Mouse (Mus musculus): Measurements from ENCODE around the gene Yipf3. TPM values are rescaled to one million over a fixed set of nuclear protein-coding genes. Genes with fewer than 3 reads are reported as not detected.

Gene Yipf3
- polyA plus RNA-seq, 1 experiment from 2014 or later: 71.5 TPM

GRCm38 (mm10) chr17:46242274-46242673 is 5.6 kb upstream of the Yipf3 start:
- 89% methylated on average over 13 of the region's 13 CpGs for WGBS
- no peak overlapping the region for H3K27ac ChIP-seq (replicated peaks)
- peaks cover 95% of the 10 kb centered on the region for H3K36me3 ChIP-seq
- H3K27me3 ChIP-seq (ENCODE audit: low read depth, poor library complexity, severe bottlenecking): no peaks in the 10 kb centered on the region
- H3K4me1 ChIP-seq: peaks cover 8% of the 10 kb centered on the region
- no peak overlapping the region for H3K4me3 ChIP-seq
- no peak for DNase-seq (ENCODE audit: low spot score)
- H3K9me3 ChIP-seq (replicated peaks): no peaks in the 10 kb centered on the region

GRCm38 (mm10) chr17:46242993-46243392 is 4.9 kb upstream of the Yipf3 start:
- no peak overlapping the region for H3K27ac ChIP-seq (replicated peaks)
- H3K9me3 ChIP-seq (replicated peaks): no peaks in the 10 kb centered on the region
- H3K36me3 ChIP-seq: peaks cover 88% of the 10 kb centered on the region
- no peak overlapping the region for H3K4me3 ChIP-seq
- 87% methylated on average over 4 of the region's 4 CpGs for WGBS
- H3K4me1 ChIP-seq: peaks cover 8% of the 10 kb centered on the region
- H3K27me3 ChIP-seq (ENCODE audit: low read depth, poor library complexity, severe bottlenecking): no peaks in the 10 kb centered on the region
- DNase-seq (ENCODE audit: low spot score): no peak

- no peak overlapping the region for H3K27ac ChIP-seq (replicated peaks)
- H3K36me3 ChIP-seq: peaks cover 82% of the 10 kb centered on the region
- WGBS: 84% methylated on average over 2 of the region's 2 CpGs
- H3K4me1 ChIP-seq: peaks cover 14% of the 10 kb centered on the region
- no peaks in the 10 kb centered on the region for H3K27me3 ChIP-seq (ENCODE audit: low read depth, poor library complexity, severe bottlenecking)
- H3K4me3 ChIP-seq: no peak overlapping the region
- no peak for DNase-seq (ENCODE audit: low spot score)
- H3K9me3 ChIP-seq (replicated peaks): no peaks in the 10 kb centered on the region
Measured at GRCm38 (mm10) chr17:46243624-46244023, 4.3 kb upstream of the Yipf3 start.

- DNase-seq (ENCODE audit: low spot score): no peak
- 91% methylated on average over 10 of the region's 10 CpGs for WGBS
- H3K4me3 ChIP-seq: no peak overlapping the region; the same call in 1 of the 2 replicates
- H3K27ac ChIP-seq (replicated peaks): no peak overlapping the region
- peaks cover 78% of the 10 kb centered on the region for H3K36me3 ChIP-seq
- peaks cover 23% of the 10 kb centered on the region for H3K4me1 ChIP-seq
- no peaks in the 10 kb centered on the region for H3K9me3 ChIP-seq (replicated peaks)
- H3K27me3 ChIP-seq (ENCODE audit: low read depth, poor library complexity, severe bottlenecking): no peaks in the 10 kb centered on the region
Measured at GRCm38 (mm10) chr17:46244579-46244978, 3.3 kb upstream of the Yipf3 start.

- peak overlapping the region; percentile 98 for H3K4me3 ChIP-seq
- H3K4me1 ChIP-seq: peaks cover 25% of the 10 kb centered on the region
- peak overlapping the region; percentile 95 for H3K27ac ChIP-seq (replicated peaks)
- peaks cover 75% of the 10 kb centered on the region for H3K36me3 ChIP-seq
- no peaks in the 10 kb centered on the region for H3K9me3 ChIP-seq (replicated peaks)
- no peak for DNase-seq (ENCODE audit: low spot score)
- no peaks in the 10 kb centered on the region for H3K27me3 ChIP-seq (ENCODE audit: low read depth, poor library complexity, severe bottlenecking)
- under 1% methylated on average over 37 of the region's 37 CpGs for WGBS
Measured at GRCm38 (mm10) chr17:46248189-46248522, 276 bp downstream of the Yipf3 start.

GRCm38 (mm10) chr17:46251174-46251573 is 3.3 kb downstream of the Yipf3 start:
- H3K9me3 ChIP-seq (replicated peaks): no peaks in the 10 kb centered on the region
- WGBS: 79% methylated on average over 7 of the region's 7 CpGs
- peaks cover 22% of the 10 kb centered on the region for H3K27me3 ChIP-seq (ENCODE audit: low read depth, poor library complexity, severe bottlenecking)
- H3K27ac ChIP-seq (replicated peaks): no peak overlapping the region
- no peak for DNase-seq (ENCODE audit: low spot score)
- H3K36me3 ChIP-seq: peaks cover 47% of the 10 kb centered on the region
- H3K4me1 ChIP-seq: peaks cover 51% of the 10 kb centered on the region
- 0 out of 2 replicates have a peak overlapping the region, but pooled peaks have one; percentile 1 for H3K4me3 ChIP-seq

- peaks cover 43% of the 10 kb centered on the region for H3K4me1 ChIP-seq
- peaks cover 22% of the 10 kb centered on the region for H3K27me3 ChIP-seq (ENCODE audit: low read depth, poor library complexity, severe bottlenecking)
- WGBS: 57% methylated on average over 14 of the region's 14 CpGs
- H3K27ac ChIP-seq (replicated peaks): peak overlapping the region; percentile 81; the same call in 1 of the 2 replicates
- peak; percentile 46 for DNase-seq (ENCODE audit: low spot score)
- H3K36me3 ChIP-seq: peaks cover 57% of the 10 kb centered on the region
- H3K4me3 ChIP-seq: peak overlapping the region; percentile 83
- H3K9me3 ChIP-seq (replicated peaks): no peaks in the 10 kb centered on the region
Measured at GRCm38 (mm10) chr17:46252571-46253451, 4.9 kb downstream of the Yipf3 start.

GRCm38 (mm10) chr17:46253452-46254084 is 5.7 kb downstream of the Yipf3 start, which contains the start of gene Lrrc73:
Gene Lrrc73, plus strand, starts transcription at chr17:46253531.
- Histone ChIP-seq H3K27ac (replicated peaks) (peak within 1 kb of the TSS; percentile 81), H3K36me3 (peaks cover 65% of the 10 kb centered on the region), H3K4me1 (peaks cover 37% of the 10 kb centered on the region), H3K9me3 (replicated peaks) (no peaks in the 10 kb centered on the region), H3K4me3 (peak within 1 kb of the TSS; percentile 83), H3K27me3 (ENCODE audit: low read depth, poor library complexity, severe bottlenecking) (peaks cover 22% of the 10 kb centered on the region)
- DNase-seq (ENCODE audit: low spot score): peak; percentile 93
- WGBS: 2% methylated on average over 48 of the region's 48 CpGs

- Histone ChIP-seq H3K27ac (replicated peaks) (peak overlapping the region; percentile 81), H3K4me3 (peak overlapping the region; percentile 83), H3K36me3 (peaks cover 69% of the 10 kb centered on the region), H3K4me1 (peaks cover 32% of the 10 kb centered on the region), H3K9me3 (replicated peaks) (no peaks in the 10 kb centered on the region), H3K27me3 (ENCODE audit: low read depth, poor library complexity, severe bottlenecking) (peaks cover 22% of the 10 kb centered on the region)
- no peak for DNase-seq (ENCODE audit: low spot score)
- WGBS: under 1% methylated on average over 52 of the region's 54 CpGs
Measured at GRCm38 (mm10) chr17:46254106-46254505, 6.2 kb downstream of the Yipf3 start.

- H3K27me3 ChIP-seq (ENCODE audit: low read depth, poor library complexity, severe bottlenecking): peaks cover 22% of the 10 kb centered on the region
- H3K4me1 ChIP-seq: peaks cover 28% of the 10 kb centered on the region
- no peak overlapping the region for H3K27ac ChIP-seq (replicated peaks)
- H3K9me3 ChIP-seq (replicated peaks): no peaks in the 10 kb centered on the region
- peak overlapping the region; percentile 83; the same call in 1 of the 2 replicates for H3K4me3 ChIP-seq
- no peak for DNase-seq (ENCODE audit: low spot score)
- peaks cover 69% of the 10 kb centered on the region for H3K36me3 ChIP-seq
- WGBS: 33% methylated on average over 6 of the region's 6 CpGs
Measured at GRCm38 (mm10) chr17:46255147-46255546, 7.3 kb downstream of the Yipf3 start.

GRCm38 (mm10) chr17:46258279-46259053 is 10.6 kb downstream of the Yipf3 start:
- Histone ChIP-seq H3K4me1 (peaks cover 23% of the 10 kb centered on the region), H3K27me3 (ENCODE audit: low read depth, poor library complexity, severe bottlenecking) (peaks cover 22% of the 10 kb centered on the region), H3K27ac (replicated peaks) (no peak overlapping the region), H3K4me3 (no peak overlapping the region), H3K9me3 (replicated peaks) (no peaks in the 10 kb centered on the region), H3K36me3 (peaks cover 75% of the 10 kb centered on the region)
- 82% methylated on average over 30 of the region's 30 CpGs for WGBS
- DNase-seq (ENCODE audit: low spot score): no peak

- no peaks in the 10 kb centered on the region for H3K9me3 ChIP-seq (replicated peaks)
- peaks cover 13% of the 10 kb centered on the region for H3K4me1 ChIP-seq
- H3K27me3 ChIP-seq (ENCODE audit: low read depth, poor library complexity, severe bottlenecking): peaks cover 15% of the 10 kb centered on the region
- no peak overlapping the region for H3K4me3 ChIP-seq
- DNase-seq (ENCODE audit: low spot score): no peak
- WGBS: 87% methylated on average over 17 of the region's 17 CpGs
- H3K27ac ChIP-seq (replicated peaks): no peak overlapping the region
- peaks cover 87% of the 10 kb centered on the region for H3K36me3 ChIP-seq
Measured at GRCm38 (mm10) chr17:46259675-46260074, 11.8 kb downstream of the Yipf3 start.
